Mouse (Mus musculus): ENCODE results near the gene Abca16.

Abca16 gene

GRCm38 (mm10) chr7:120409447-120409846 lies at the start of gene Abca16:
Gene Abca16 (plus strand): TSS chr7:120409647.
- no peak for DNase-seq

GRCm38 (mm10) chr7:120361159-120361558 lies 48.3 kb upstream of the Abca16 start:
- no peak for DNase-seq

GRCm38 (mm10) chr7:120412391-120412790 lies 2.9 kb downstream of the Abca16 start:
- no peak for DNase-seq

- DNase-seq: no peak
These were observed 17.2 kb downstream of the Abca16 start for GRCm38 (mm10) chr7:120426625-120427024.

GRCm38 (mm10) chr7:120431464-120431863 lies 22.0 kb downstream of the Abca16 start:
- DNase-seq: no peak

GRCm38 (mm10) chr7:120503891-120504662 lies 94.6 kb downstream of the Abca16 start:
- DNase-seq: no peak

- DNase-seq: no peak
These were observed 95.2 kb downstream of the Abca16 start for GRCm38 (mm10) chr7:120504663-120504979.

GRCm38 (mm10) chr7:120534805-120535204 lies 125.4 kb downstream of the Abca16 start:
- no peak for DNase-seq

GRCm38 (mm10) chr7:120552479-120553180 lies 143.2 kb downstream of the Abca16 start:
- DNase-seq: no peak

- DNase-seq: no peak
These were observed 143.7 kb downstream of the Abca16 start for GRCm38 (mm10) chr7:120553181-120553551.

GRCm38 (mm10) chr7:120567366-120567765 lies 157.9 kb downstream of the Abca16 start:
- no peak for DNase-seq

- DNase-seq: no peak
These were observed 167.1 kb downstream of the Abca16 start for GRCm38 (mm10) chr7:120576520-120576919.

All from thymus, postnatal 25 days (tissue).